Mouse (Mus musculus) monocyte, adult 5-6 weeks (primary cell): ENCODE data around the gene Brap. TPM values are rescaled to one million over a fixed set of nuclear protein-coding genes. Genes with fewer than 3 reads are reported as not detected.
A peak's percentile ranks its signal among the peaks of the same experiment; 100 is the strongest.

Experiments used
- ATAC-seq: fragments of 153-309, 156-312 bp; replicated peaks from 2 replicates; pipeline ENCODE4 v1.8.0; 2017; ENCODE audit warnings: mild to moderate bottlenecking; ENCODE audit not compliant: low TSS enrichment, insufficient number of reproducible peaks, severe bottlenecking, poor library complexity, low FRiP score
- total RNA-seq: library from RNA; stranded (forward); fragments of 200-1000, 200-491, 200-594 nt; gene quantifications from 3 replicates; pipeline ENCODE4 v1.2.3, GENCODE M21; 2017

Brap gene
- total RNA-seq, 1 experiment from 2014 or later = 109 TPM

- peak; percentile 69 for ATAC-seq
Observed at GRCm38 (mm10) chr5:121711174-121711927, 51.0 kb downstream of the Brap start, which contains the start of gene Atxn2. Gene Atxn2 (plus strand): TSS chr5:121711337.

GRCm38 (mm10) chr5:121711928-121712231 is 51.5 kb downstream of the Brap start:
- ATAC-seq = no peak

- no peak for ATAC-seq
Observed at GRCm38 (mm10) chr5:121712232-121712933, 52.0 kb downstream of the Brap start.

GRCm38 (mm10) chr5:121712934-121713538 is 52.7 kb downstream of the Brap start:
- no peak for ATAC-seq

GRCm38 (mm10) chr5:121714331-121714730 is 54.0 kb downstream of the Brap start:
- ATAC-seq = no peak

- ATAC-seq = no peak
Observed at GRCm38 (mm10) chr5:121714928-121715327, 54.6 kb downstream of the Brap start.

- ATAC-seq = peak; percentile 60
Observed at GRCm38 (mm10) chr5:121718462-121718861, 58.1 kb downstream of the Brap start.

GRCm38 (mm10) chr5:121720888-121721585 is 60.7 kb downstream of the Brap start:
- no peak for ATAC-seq

GRCm38 (mm10) chr5:121721841-121722240 is 61.5 kb downstream of the Brap start:
- ATAC-seq = peak; percentile 74

- ATAC-seq = no peak
Observed at GRCm38 (mm10) chr5:121724678-121725077, 64.3 kb downstream of the Brap start.

- ATAC-seq = no peak
Observed at GRCm38 (mm10) chr5:121730057-121730456, 69.7 kb downstream of the Brap start.

GRCm38 (mm10) chr5:121736641-121737040 is 76.3 kb downstream of the Brap start:
- no peak for ATAC-seq

Other genes with a start within 250 kb of the Brap start
- 0.53 TPM in 1 of 3 replicates, not detected in the others for gene Tmem116, start 208.7 kb upstream of the Brap start, total RNA-seq
- 290 to 464 TPM (median 461 TPM) in 3 replicates for gene Erp29, start 208.1 kb upstream of the Brap start, total RNA-seq
- gene Adam1b, start 157.1 kb upstream of the Brap start, total RNA-seq = 0.57 TPM in 1 of 3 replicates, not detected in the others
- gene Adam1a, start 115.1 kb upstream of the Brap start, total RNA-seq = 4.0 to 6.5 TPM (median 4.4 TPM) in 3 replicates
- not detected in 3 replicates for gene Gm42878, start 115.1 kb upstream of the Brap start, total RNA-seq
- gene Mapkapk5, start 114.7 kb upstream of the Brap start, total RNA-seq = 129 to 201 TPM (median 159 TPM) in 3 replicates
- gene Aldh2, start 66.7 kb upstream of the Brap start, total RNA-seq = 233 to 306 TPM (median 259 TPM) in 3 replicates
- gene Acad12, start 41.6 kb upstream of the Brap start, total RNA-seq = 0.10 to 6.7 TPM (median 0.96 TPM) in 3 replicates
- 1.7 to 3.4 TPM (median 2.6 TPM) in 3 replicates for gene Acad10, start within 50 bp of the Brap start, total RNA-seq
- 24.4 to 49.0 TPM (median 40.7 TPM) in 3 replicates for gene Atxn2, start 50.8 kb downstream of the Brap start, total RNA-seq
- 37.3 to 51.6 TPM (median 46.2 TPM) in 3 replicates for gene Sh2b3, start 177.1 kb downstream of the Brap start, total RNA-seq
- 1.6 to 2.0 TPM (median 1.6 TPM) in 3 replicates for gene Pheta1, start 188.4 kb downstream of the Brap start, total RNA-seq